Mouse (Mus musculus) kidney, postnatal 36 days (tissue): ENCODE measurements around the gene Slc35c1.

Source experiments
- DNase-seq, 2 experiments: peaks; one replicate each; pipeline ENCODE4 v3.0.0; 2021 to 2022; ENCODE audit warnings: mixed read lengths in 2 of 2

Gene Slc35c1

GRCm38 (mm10) chr2:92433578-92434374, 26.6 kb downstream of the Slc35c1 start, which contains the start of gene Cry2:
TSS of gene Cry2 (minus strand) at chr2:92434043.
- peak; percentile 99 for DNase-seq

DNA sequence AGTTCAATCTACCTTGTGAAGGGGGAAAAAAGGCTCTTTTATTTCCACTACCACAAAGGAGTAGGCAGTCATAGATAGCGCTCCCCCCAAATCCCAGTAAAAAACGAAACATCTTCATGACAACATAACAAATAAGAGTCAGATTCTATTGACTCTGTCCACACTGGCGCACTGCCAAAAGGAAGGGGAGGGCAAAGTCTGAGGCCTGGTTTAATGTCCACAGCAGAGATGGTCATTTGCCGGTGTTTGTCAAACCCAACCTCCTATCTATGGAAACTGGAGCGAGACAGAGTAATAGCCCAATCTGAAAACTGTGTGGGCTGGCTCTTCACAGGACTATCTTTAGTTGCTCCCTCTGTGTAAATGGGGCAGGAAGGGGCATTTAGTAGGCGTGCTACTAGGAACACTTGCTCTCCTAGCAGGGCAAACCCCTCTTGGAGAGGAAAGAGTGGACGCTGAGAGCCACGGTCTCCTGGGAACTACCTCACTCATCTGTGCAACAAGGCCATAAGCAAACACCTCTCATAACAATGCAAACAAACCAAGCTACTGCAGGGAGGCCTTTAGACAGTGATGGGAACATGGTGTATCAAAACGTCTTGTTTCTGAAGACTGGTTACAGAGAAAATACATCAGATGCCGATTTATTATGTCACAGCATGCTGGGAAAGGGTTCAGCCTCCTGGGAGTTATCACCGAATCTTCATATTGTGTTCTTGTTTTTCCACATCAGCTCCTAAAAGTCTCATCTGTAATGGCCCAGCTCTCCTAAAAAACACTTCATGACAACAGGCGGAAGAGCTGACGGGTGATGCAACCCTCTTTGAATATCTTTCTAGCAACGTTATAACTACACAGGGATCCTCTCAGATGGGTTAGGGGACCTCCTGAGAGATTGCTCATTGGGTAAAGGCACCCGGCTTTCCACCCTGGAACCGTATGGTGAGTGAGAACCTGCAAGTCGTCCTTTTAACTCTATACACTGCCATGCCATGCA, 27.7 kb downstream of the Slc35c1 start:
- DNase-seq, result peak; percentile 88 to 91

DNA sequence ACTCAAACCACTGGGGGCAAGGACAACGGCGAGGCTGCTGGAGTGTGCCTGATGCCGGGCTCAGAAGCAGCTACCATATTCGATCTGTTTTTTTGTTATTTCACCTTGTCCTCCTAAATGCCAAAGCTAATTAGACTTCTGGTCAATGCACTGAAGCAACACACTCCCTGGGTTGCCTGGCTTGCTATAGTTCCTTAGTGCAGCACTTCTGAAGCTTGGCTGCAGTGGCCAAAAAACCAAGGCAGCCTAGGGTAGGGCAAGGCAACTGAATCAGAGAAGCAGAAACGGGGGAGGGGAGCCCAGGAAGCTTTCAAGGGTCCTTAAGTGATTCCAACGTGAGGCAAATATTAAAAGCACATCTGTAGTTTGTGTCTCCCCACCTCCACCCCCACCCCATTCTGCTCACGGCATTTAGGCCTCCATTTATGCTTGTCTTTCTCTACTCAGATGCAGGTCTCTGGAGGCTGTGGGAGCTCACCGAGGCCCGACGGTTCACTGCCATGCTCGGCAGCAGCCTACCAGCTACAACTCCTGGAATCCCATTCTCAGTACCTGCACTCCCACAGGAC, 28.6 kb downstream of the Slc35c1 start:
- peak in 1 of 2 experiments; percentile 22 for DNase-seq

DNA sequence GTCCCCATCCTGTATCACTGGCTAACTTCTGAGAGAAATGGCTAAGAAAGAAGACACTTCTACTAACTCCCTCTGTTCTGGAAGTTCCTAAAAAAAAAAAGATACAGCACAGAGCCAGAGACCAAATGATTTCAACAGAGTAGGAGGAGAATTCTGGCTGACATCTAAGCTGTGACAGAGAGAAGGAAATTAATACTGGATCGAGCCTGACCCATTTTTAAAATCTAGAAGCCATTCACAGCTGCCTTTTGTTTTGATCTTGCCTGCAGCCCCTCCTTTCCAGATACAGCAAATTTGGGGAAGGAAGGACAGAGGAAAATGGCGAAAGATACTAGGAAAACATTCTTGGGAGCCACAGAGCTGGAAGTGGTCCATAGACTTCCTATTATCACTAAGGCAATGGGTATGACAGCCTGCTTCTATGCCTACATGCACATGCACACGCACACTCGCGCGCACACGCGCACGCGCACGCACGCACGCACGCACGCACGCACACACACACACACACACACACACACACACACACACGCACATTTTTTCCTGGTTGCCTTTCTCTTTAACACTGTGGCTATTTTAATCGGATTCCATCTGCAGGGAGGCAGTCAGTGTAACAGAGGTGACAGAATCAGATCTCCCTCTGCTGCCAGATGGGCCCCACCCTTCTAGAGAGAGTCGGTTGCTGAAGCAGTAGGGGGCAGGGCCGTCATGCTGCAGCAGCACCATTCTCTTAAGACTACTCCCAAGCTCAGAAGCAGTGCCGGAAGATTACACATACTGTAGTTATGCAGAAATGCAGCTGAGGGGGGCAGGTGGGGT, 29.4 kb downstream of the Slc35c1 start:
- DNase-seq, result peak; percentile 63 to 67

DNA sequence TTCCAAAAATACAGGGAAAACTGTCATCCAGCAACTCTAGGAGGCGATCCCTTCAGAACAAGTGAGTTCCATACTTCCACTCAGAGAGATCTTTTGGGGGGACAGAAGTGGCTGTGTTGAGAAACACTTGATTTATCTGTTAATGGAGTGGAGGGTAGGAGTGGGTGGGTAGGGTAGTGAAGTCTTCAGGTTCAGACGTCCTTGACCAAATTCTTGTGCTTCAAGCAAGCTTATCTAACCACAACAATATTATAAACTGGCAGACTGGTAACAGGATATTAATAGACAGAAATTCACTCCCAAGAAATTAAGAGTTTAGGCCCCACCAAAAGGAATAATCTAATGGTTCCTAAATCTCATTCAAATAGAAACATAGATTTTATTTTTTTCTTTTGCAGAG, 30.2 kb downstream of the Slc35c1 start:
- no peak for DNase-seq

DNA sequence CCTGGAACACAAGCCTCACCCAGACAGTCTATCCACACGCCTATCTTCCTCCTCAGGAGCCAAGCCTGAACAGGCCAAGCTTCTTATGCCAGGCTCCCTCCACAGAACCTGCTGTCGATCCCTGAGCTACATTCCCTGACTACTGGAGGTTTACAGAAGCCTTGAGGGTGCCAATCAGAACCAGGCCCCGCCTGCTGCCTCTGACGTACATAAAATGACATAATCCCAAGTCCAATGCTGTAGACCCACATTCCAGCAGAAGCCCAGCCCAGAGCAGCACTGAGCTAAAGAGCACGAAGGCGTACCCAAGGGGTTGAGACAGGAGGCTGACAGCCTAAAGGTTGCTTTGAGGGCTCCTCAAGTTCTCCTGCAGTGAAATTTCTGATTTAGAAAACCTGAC, 32.5 kb downstream of the Slc35c1 start:
- DNase-seq, result peak; percentile 83 to 93

- DNase-seq, result peak; percentile 37 to 57
Measured at GRCm38 (mm10) chr2:92426426-92426825, 33.9 kb downstream of the Slc35c1 start.

DNA sequence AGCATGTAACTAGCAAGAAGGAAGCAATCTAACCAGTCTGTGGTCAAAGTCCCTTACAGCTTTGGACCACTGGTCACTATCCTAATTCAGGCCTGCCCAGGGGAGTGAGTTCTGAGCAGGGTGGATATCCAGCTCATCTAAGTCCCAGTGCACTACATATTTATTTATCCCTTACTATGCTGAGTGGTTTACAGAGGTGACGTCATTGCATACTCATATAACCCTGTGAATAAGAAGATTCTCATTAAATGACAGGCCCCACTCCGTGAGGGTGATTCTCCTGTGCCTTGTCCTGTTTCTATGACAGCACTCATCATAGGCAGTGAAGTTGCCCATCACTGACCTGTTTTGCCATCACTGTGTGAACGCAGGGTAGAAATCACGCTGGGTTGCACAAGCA, 35.0 kb downstream of the Slc35c1 start:
- no peak for DNase-seq

GRCm38 (mm10) chr2:92424462-92425308, 35.7 kb downstream of the Slc35c1 start:
- peak in 1 of 2 experiments; percentile 58 for DNase-seq

DNA sequence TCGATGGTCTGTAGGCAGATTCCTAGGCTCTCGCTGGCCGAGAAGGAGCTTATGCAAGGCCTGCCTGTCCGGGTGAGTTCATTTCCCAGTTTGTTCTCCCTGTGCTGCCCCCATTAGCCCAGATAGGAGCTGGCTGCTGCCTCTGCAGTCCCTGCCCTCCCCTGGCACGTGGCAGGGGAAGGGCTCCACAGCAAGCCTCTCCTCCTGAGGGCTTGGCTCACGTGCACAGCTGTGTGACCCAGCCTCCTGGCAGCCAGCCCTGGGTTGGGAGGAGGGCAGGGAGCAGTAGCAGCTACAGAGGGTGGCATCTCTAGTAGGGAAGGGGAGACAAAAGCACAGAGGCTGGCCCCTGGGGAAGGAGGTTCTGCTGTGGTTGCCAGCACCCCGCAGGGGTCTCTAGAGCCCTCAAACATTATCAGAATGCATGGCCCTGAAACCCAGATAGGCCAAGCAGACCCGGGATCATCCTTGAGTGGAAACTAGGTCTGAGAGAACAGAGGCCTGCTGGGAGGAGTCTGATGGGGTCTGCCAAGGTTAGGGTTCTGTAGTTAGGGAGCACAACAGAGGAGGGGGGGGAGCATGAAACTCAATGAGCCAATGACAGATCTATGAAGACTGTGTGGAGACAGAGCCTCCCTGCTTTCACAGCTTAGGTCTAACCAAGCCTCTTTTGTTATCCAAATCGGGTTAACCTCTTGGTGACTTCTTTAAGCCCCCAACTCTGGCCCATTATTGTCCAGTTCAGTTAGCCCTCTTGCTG, 36.5 kb downstream of the Slc35c1 start:
- DNase-seq, result peak; percentile 98 to 99

DNA sequence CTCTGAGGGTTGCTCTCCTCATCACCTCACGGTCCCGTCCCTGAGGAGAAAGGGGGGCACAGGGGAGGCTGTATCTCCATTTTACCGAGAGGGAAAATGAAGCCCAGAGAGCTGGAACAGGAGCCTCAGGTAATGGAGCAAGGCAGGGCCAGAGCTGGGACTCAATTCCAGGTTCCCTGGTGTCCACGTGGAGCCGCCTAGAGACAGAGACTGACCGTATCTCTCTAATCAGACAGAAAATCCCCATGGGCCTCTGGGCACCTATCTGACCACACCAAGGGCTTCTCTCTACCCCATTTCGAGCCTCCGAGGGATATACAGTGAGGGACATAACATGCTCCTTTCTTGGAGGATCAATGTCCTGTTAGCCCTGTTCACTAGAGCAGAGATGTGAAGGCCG, 37.2 kb downstream of the Slc35c1 start:
- no peak for DNase-seq

GRCm38 (mm10) chr2:92422388-92423135, 37.8 kb downstream of the Slc35c1 start:
- DNase-seq, result peak in 1 of 2 experiments; percentile 50

GRCm38 (mm10) chr2:92421723-92422387, 38.5 kb downstream of the Slc35c1 start:
- DNase-seq, result peak; percentile 53 to 79

DNA sequence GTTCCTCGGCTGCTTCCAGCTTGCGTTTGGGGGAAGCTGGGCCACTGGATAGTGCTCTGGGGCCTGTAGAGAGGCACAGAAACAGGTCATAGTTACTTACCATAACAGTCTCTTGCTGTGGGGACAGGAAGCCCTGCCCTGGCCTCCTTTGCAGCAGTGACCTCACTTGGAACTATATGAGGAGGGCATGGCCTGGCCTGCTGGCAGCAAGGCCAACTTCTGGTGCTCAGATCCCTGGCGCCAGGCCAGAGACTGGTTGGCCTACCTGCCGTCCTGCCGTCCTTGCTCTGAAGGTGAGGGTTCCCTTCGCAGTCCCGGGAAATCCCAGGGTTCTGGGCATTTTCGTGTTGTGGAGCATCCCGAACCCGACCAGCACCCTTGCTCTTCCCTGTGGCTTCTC, 48.6 kb downstream of the Slc35c1 start:
- DNase-seq, result peak in 1 of 2 experiments; percentile 69

DNA sequence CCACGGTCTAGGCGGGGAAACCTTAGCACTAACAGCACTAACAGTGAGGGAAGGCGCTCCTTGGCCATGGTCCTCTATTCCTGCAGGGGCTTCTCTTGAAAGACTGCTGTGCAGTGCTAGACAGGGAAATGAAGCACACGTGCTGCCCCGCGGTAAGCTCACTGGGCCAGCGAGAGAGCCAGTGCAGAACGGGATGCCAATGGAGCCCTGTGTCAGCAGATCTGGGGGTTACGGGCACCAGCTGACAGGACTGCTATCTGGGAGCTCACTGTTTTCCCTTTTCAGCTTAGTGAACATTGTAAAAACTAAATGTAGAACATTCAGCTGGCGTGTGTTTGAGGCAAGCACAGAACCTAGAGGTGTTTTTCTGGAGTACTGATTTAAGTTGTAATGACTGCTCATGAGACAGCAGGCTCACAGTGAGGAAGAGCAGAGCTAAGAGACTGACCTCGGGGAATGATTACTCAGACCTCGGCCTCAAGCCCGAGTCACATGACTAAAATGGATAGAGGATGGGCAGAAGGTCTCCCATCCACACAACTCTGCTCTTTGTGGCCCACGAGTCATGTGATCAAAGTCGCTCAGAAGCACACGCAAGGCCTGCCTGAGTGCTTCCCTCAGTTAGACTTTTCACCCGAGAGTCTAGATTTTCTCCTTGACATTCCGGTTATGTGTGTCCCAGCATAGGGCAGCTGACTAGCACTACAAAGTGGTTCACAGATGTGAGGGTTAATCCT, 51.9 kb downstream of the Slc35c1 start:
- DNase-seq, result peak; percentile 68 to 75

- no peak for DNase-seq
Measured at GRCm38 (mm10) chr2:92405687-92406086, 54.7 kb downstream of the Slc35c1 start.

- DNase-seq, result no peak
Measured at GRCm38 (mm10) chr2:92404737-92405136, 55.6 kb downstream of the Slc35c1 start.

DNA sequence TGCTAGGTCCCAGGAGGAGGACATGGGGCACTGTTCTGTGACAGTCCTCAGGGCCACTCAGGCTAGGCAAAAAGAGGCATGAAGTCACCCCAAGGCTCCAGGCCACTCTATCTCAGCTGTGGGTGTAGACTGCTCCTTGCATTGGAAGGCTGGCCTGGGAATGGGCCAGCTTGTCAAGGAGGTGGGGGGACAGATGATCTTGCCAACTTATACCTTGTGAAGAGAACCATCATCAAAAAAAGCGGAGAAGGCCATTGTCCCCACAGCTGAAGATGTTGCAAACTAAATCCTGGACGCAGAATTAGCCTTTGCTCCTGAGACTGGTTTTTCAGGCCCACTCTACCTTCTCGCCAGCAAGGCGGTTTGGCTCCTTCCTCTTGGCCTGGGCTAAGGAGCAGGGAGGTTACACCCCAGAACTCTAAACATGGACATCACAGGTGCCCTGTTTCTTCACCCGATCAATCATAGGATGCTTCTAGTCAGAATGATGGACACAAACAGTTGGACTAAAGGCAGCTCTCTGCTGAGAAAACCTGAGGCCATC, 56.5 kb downstream of the Slc35c1 start:
- DNase-seq, result no peak
